In genomic region chr4:53441683-53442082, GRCm38 (mm10) we compare ENCODE assay signal across 9 mouse cellular contexts. TPM values are rescaled to one million over a fixed set of nuclear protein-coding genes. Genes with fewer than 3 reads are reported as not detected.
DNase-seq lines count a peak whose midpoint lies in the region; ATAC-seq and TF ChIP-seq lines count a peak whose summit lies in the region.
"Had no signal": no experiment of that assay in that cellular context is flagged by ENCODE, and none has a peak within 500 bp of the region (broad histone marks: within the 10 kb centered on the region; RNA-seq: fewer than 3 reads in every experiment).

No protein-coding gene starts in this region.

- peaks cover 53% of the 10 kb centered on the region for H3K79me2 ChIP-seq in C2C12 (ENCODE audit: control insufficient read depth, insufficient read depth)

- intact Hi-C loops in gastrocnemius, adult 2 months (cut with DNase I), result loop anchor here (5.0 to 10.0 kb wide), 2 partner anchors 151 to 327 kb away; no protein-coding TSS in a partner anchor

- H3K79me3 ChIP-seq in C2C12 (ENCODE audit: low read depth), result peaks cover 34% of the 10 kb centered on the region

- 22% methylated on average over 4 of the region's 4 CpGs for WGBS in forebrain, postnatal 0 days
- WGBS in liver, embryonic 16.5 days (ENCODE audit: insufficient replicate concordance), result 42% methylated on average over 4 of the region's 4 CpGs

- H3K4me3 ChIP-seq in gastrocnemius, adult 2 months, result peak overlapping the region; percentile 97
- H3K4me3 ChIP-seq in C2C12 (ENCODE audit: insufficient read depth, poor library complexity, severe bottlenecking), result peak overlapping the region; percentile 64
- peak overlapping the region; percentile 58 for H3K4me3 ChIP-seq in forebrain, postnatal 0 days (ENCODE audit: low read depth, low read length)
- peak overlapping the region; percentile 75 for H3K4me3 ChIP-seq in liver, embryonic 16.5 days (ENCODE audit: low read depth, low read length)

- DNase-seq in gastrocnemius, adult 2 months, result no peak
- DNase-seq in gastrocnemius, adult 18-20 months (ENCODE audit: low spot score), result no peak
- peak; percentile 30 for DNase-seq in forebrain, postnatal 0 days
- no peak for DNase-seq in cerebellum, adult 18-20 months
- DNase-seq in cerebellum, adult 11-12 months, result no peak
- no peak for DNase-seq in frontal cortex, postnatal 10 days (ENCODE audit: low spot score in 2 of 2)
- DNase-seq: adrenal gland, adult 8-10 months had no signal

- peak overlapping the region; percentile 78 for H3K9ac ChIP-seq in forebrain, postnatal 0 days
- no peak overlapping the region for H3K9ac ChIP-seq in liver, embryonic 16.5 days (ENCODE audit: low read depth, low read length)

- peak overlapping the region; percentile 98 for H3K27ac ChIP-seq in gastrocnemius, adult 2 months
- H3K27ac ChIP-seq in forebrain, postnatal 0 days (ENCODE audit: low read depth, low read length), result peak overlapping the region; percentile 93
- H3K27ac ChIP-seq in liver, embryonic 16.5 days (ENCODE audit: low read length), result no peak overlapping the region

- peak overlapping the region; percentile 79 for H3K4me2 ChIP-seq in forebrain, postnatal 0 days (ENCODE audit: low read depth)
- H3K4me2 ChIP-seq in liver, embryonic 16.5 days (ENCODE audit: low read depth, low read length), result peak overlapping the region; percentile 89

- H3K27me3 ChIP-seq in C2C12 (ENCODE audit: control insufficient read depth, insufficient read depth, insufficient read length), result no peaks in the 10 kb centered on the region
- H3K27me3 ChIP-seq in forebrain, postnatal 0 days (ENCODE audit: insufficient read depth, low read length), result no peaks in the 10 kb centered on the region
- peaks cover 24% of the 10 kb centered on the region for H3K27me3 ChIP-seq in liver, embryonic 16.5 days (ENCODE audit: control insufficient read depth, insufficient read depth, low read depth, low read length)

- no peaks in the 10 kb centered on the region for H3K36me3 ChIP-seq in C2C12 (ENCODE audit: control insufficient read depth, insufficient read depth)
- no peaks in the 10 kb centered on the region for H3K36me3 ChIP-seq in forebrain, postnatal 0 days (ENCODE audit: insufficient read depth)
- H3K36me3 ChIP-seq in liver, embryonic 16.5 days (ENCODE audit: control insufficient read depth, insufficient read depth), result no peaks in the 10 kb centered on the region

- no peak for TF ChIP-seq CTCF in gastrocnemius, adult 2 months (IDR thresholded peaks at IDR 0.05)
- no peak for TF ChIP-seq CTCF in C2C12 (IDR thresholded peaks at IDR 0.05; ENCODE audit: control insufficient read depth, insufficient read depth, insufficient read length)
- TF ChIP-seq CTCF in forebrain, postnatal 0 days (IDR thresholded peaks at IDR 0.05; ENCODE audit: low read depth), result no peak

- no peaks in the 10 kb centered on the region for H3K9me3 ChIP-seq in forebrain, postnatal 0 days (ENCODE audit: low read length)
- H3K9me3 ChIP-seq in liver, embryonic 16.5 days (replicated peaks; ENCODE audit: control insufficient read depth, low read length), result no peaks in the 10 kb centered on the region

- H3ac ChIP-seq in C2C12 (ENCODE audit: control insufficient read depth, insufficient read length, low read depth), result no peak overlapping the region

- no peak for ATAC-seq in forebrain, postnatal 0 days
- ATAC-seq in liver, embryonic 16.5 days (ENCODE audit: low read depth), result no peak

- 0 out of 2 replicates have a peak, but pooled peaks cover 6% of the 10 kb centered on the region for H3K4me1 ChIP-seq in forebrain, postnatal 0 days (ENCODE audit: insufficient read depth)
- peaks cover 18% of the 10 kb centered on the region for H3K4me1 ChIP-seq in liver, embryonic 16.5 days (ENCODE audit: control insufficient read depth, low read depth, low read length)

TF ChIP-seq in C2C12, 6 proteins besides CTCF, POLR2A, EP300 and RAD21:
- TF ChIP-seq FOSL1 (IDR thresholded peaks at IDR 0.05; ENCODE audit: insufficient read depth, low read length, poor library complexity, severe bottlenecking), result no peak
- no peak for TF ChIP-seq USF1 (IDR thresholded peaks at IDR 0.05; ENCODE audit: low read depth)
- TF ChIP-seq CEBPB (IDR thresholded peaks at IDR 0.05; ENCODE audit: low read depth), result no peak
- TF ChIP-seq MYOD1 (IDR thresholded peaks at IDR 0.05; ENCODE audit: control insufficient read depth, insufficient read length, low read depth), result no peak
- TF ChIP-seq MAX (IDR thresholded peaks at IDR 0.05), result no peak
- TF ChIP-seq MYOG (IDR thresholded peaks at IDR 0.05; ENCODE audit: control insufficient read depth, extremely low read depth, insufficient read length), result no peak

RNA-seq across cellular contexts. Expression of gene Slc44a1, which starts 1.5 kb away (rescaled TPM):
- total RNA-seq in gastrocnemius, adult 2 months (2021), result 10 to 100 TPM; 15.8 to 17.7 TPM
- 10 to 100 TPM; 15.8 to 22.5 TPM for total RNA-seq in gastrocnemius, adult 18-20 months (2021)
- 27.1 TPM for polyA plus RNA-seq in C2C12 (2012; fragmentation: generic; extraction: Trizol)
- total RNA-seq in forebrain, postnatal 0 days (2014; rRNA removed), result 29.3 and 31.9 TPM in 2 replicates
- 11.9 and 12.4 TPM in 2 replicates for polyA plus RNA-seq in forebrain, postnatal 0 days (2015; fragmentation: Nextera tagmentation; extraction: Ambion mirVana)
- 7.3 and 9.7 TPM in 2 replicates for polyA plus RNA-seq in liver, embryonic 16.5 days (2015; fragmentation: Nextera tagmentation; extraction: Ambion mirVana)
